Mouse (Mus musculus) liver, postnatal 0 days (tissue): ENCODE data around the gene Klhdc10.

ENCODE experiments used
- CTCF ChIP-seq: sonication (generic); IDR thresholded peaks from 2 replicates; pipeline ENCODE4 v1.5.1; 2016; ENCODE audit warnings: antibody characterized with exemption, low read depth
- EP300 ChIP-seq: IDR thresholded peaks from 2 replicates; pipeline ENCODE4 v1.6.1; 2016; ENCODE audit warnings: antibody characterized with exemption, low read depth, mild to moderate bottlenecking

DNA sequence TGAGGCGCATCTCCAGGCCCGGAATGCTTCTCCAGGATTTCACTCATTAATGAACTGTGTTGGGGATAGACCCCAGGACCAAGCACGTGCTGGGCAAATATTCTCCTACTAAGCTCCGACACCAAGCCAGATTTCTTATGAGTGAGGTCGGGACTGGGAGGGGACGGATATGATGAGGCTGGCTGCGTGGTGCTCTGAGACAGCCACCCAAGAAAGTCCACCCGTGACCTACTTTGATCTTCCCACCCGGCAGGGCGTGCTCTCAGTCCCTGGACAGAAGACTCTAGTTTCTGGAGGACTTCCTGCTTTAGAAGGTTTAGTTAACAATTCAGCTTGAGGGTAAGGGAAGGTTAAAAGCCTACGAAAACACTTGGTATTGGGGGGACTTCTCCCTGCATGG, 63.9 kb downstream of the Klhdc10 start:
- no peak for TF ChIP-seq CTCF
- TF ChIP-seq EP300, result no peak
